Mouse (Mus musculus): ENCODE measurements around the gene Gm3453. TPM values are rescaled to one million over a fixed set of nuclear protein-coding genes. Genes with fewer than 3 reads are reported as not detected.

Gene Gm3453
- not detected for polyA plus RNA-seq (2014; fragmentation: Illumina TruSeq; extraction: RNeasy Lipid Tissue Mini Kit (QIAGEN cat#74804); ENCODE audit: low read depth, low replicate concordance)

GRCm38 (mm10) chr14:5979037-5979436 lies at the start of gene Gm3453:
Gene Gm3453, minus strand, starts transcription at chr14:5979137.

DNA sequence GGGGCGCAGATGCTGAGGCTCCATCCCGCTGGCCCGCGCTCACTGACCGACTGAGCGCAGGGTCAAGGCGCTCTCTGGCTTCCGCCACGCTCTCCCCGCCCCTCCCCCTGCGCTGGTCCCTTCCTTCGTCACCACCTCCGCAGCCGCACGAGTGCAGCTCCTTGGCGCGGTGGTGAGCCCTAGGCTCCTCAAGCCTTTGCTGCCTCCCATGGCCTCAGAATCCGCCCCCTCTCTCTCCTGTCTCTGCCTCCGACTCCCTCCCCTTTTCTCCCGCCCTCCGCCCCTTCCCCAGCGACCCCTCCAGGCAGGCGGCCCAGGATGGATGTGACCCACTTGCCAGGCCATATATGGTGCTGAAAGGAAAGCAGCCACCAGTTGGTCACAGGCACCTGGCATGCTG lies 17.3 kb downstream of the Gm3453 start, which contains the start of gene Gm3248:
Gene Gm3248, minus strand, starts transcription at position 111 of the 400 bp plus-strand sequence.

Other genes starting within 250 kb of the Gm3453 start
- gene Gm3373, start 237.6 kb downstream of the Gm3453 start, polyA plus RNA-seq (2014; fragmentation: Illumina TruSeq; extraction: RNeasy Lipid Tissue Mini Kit (QIAGEN cat#74804); ENCODE audit: low read depth, low replicate concordance): not detected
- gene Gm3383, start 171.2 kb downstream of the Gm3453 start, polyA plus RNA-seq (2014; fragmentation: Illumina TruSeq; extraction: RNeasy Lipid Tissue Mini Kit (QIAGEN cat#74804); ENCODE audit: low read depth, low replicate concordance): not detected
- gene Gm3424, start 148.8 kb downstream of the Gm3453 start, polyA plus RNA-seq (2014; fragmentation: Illumina TruSeq; extraction: RNeasy Lipid Tissue Mini Kit (QIAGEN cat#74804); ENCODE audit: low read depth, low replicate concordance): not detected
- not detected for gene Gm8237, start 98.8 kb downstream of the Gm3453 start, polyA plus RNA-seq (2014; fragmentation: Illumina TruSeq; extraction: RNeasy Lipid Tissue Mini Kit (QIAGEN cat#74804); ENCODE audit: low read depth, low replicate concordance)
- gene Gm3248, start 17.4 kb downstream of the Gm3453 start, polyA plus RNA-seq (2014; fragmentation: Illumina TruSeq; extraction: RNeasy Lipid Tissue Mini Kit (QIAGEN cat#74804); ENCODE audit: low read depth, low replicate concordance): not detected
- not detected for gene Gm6337, start 79.1 kb upstream of the Gm3453 start, polyA plus RNA-seq (2014; fragmentation: Illumina TruSeq; extraction: RNeasy Lipid Tissue Mini Kit (QIAGEN cat#74804); ENCODE audit: low read depth, low replicate concordance)
- gene Gm8206, start 114.8 kb upstream of the Gm3453 start, polyA plus RNA-seq (2014; fragmentation: Illumina TruSeq; extraction: RNeasy Lipid Tissue Mini Kit (QIAGEN cat#74804); ENCODE audit: low read depth, low replicate concordance): not detected
- gene Gm3468, start 129.5 kb upstream of the Gm3453 start, polyA plus RNA-seq (2014; fragmentation: Illumina TruSeq; extraction: RNeasy Lipid Tissue Mini Kit (QIAGEN cat#74804); ENCODE audit: low read depth, low replicate concordance): not detected
- not detected for gene Gm3476, start 146.7 kb upstream of the Gm3453 start, polyA plus RNA-seq (2014; fragmentation: Illumina TruSeq; extraction: RNeasy Lipid Tissue Mini Kit (QIAGEN cat#74804); ENCODE audit: low read depth, low replicate concordance)
- gene Gm21560, start 240.2 kb upstream of the Gm3453 start, polyA plus RNA-seq (2014; fragmentation: Illumina TruSeq; extraction: RNeasy Lipid Tissue Mini Kit (QIAGEN cat#74804); ENCODE audit: low read depth, low replicate concordance): not detected